Mouse (Mus musculus) G1E (cell line): Measurements from ENCODE around the gene Adamts2.

Source experiments
- CTCF ChIP-seq: IDR thresholded peaks from 2 replicates; pipeline ENCODE4 v1.5.1; 2012; ENCODE audit warnings: low read depth, low read length, inconsistent platforms, mixed read lengths
- GATA2 ChIP-seq: IDR thresholded peaks from 2 replicates; pipeline ENCODE4 v1.6.1; 2012; ENCODE audit warnings: low read depth, low read length, inconsistent platforms, borderline replicate concordance

GRCm38 (mm10) chr11:50683821-50684220 is 81.9 kb downstream of the Adamts2 start:
- TF ChIP-seq CTCF, result no peak
- TF ChIP-seq GATA2, result no peak
